Mouse (Mus musculus) thymus, postnatal 25 days (tissue): ENCODE measurements around the gene Dock9.

Experiments used
- DNase-seq: peaks from one replicate; pipeline ENCODE4 v3.0.0; 2022

The Dock9 gene

DNA sequence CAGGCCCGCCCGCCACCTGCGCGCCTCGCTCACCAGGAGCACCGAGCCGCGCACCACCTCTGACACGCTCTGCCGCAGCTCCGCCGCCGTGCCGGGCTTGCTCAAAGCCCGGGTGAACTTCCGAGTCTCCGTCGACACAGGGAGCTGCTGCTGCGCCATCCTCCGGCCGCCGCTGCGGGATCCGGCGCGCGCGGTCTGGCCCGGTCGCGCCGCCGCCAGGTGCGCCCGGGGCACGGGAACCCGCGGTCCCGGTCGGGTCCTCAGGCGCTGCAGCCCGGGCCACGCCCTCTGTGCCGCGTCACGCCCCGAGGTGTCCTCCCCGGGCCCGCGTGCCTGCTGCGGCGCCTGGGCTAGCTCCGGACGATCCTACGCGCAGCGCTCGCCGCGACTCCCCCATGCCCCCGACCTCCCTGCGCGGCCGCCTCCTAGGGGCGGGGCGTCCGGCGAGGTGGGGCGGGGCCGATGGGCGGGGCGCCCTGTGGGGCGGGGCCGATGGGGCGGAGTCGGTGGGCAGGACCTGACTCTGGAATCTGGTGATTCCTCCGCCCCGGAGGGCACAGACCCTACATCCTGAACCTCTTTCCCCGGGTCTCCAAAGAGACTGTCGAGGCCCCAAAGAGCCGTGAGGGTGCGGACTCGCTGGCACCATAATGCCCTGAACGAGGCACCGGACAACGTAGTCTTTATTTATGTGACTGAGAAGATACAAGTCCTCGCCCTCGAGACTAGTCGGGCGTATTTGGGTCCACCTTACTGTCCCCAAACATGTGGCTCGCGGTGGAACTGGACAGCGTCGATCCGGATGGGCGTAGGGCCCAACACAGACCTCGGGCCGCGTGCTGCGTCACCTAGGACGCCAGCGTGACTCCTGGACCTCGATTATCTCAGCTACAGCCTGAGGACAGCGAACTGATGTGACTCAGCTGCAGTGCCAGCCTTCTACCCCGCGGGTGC is at the start of gene Dock9:
Dock9 (minus strand) TSS at position 381 of the 954 bp plus-strand sequence.
- DNase-seq, result peak; percentile 89

DNA sequence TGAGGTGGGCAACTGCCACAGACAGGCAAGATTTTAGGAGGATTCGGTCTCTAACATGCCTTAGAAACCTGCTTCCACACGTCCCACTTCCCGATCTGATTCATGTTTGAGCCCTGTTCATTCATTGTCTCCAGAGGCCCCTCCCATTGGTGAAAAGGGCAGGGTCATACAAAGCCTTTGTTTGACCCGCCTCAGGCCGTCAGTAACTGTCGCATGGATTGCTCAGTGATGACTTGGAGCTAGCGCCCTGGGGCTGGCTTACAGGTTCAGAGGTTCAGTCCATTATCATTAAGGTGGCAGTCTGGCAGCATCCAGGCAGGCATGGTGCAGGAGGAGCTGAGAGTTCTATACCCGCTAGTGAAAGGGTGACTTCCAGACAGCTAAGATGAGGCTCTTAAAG is 46.8 kb upstream of the Dock9 start:
- no peak for DNase-seq

DNA sequence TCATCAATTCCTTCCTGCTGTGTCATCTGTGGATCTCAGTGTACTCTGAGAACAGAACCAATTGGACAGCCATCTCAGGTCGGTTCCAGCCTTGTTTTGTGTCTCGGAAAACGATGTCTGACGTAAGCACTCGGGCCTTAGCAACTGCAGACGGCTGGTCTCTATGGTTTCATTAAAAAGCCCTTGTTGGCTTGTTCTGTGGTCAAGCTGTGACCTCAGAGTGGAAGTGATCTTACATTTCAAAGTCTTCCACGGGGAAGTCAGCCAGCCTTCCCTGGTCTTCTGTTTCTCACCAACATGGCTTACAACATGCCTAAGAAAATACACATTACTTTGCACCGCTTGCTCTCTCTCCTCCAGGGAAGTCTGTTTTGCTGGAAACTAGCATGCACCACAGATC is 42.6 kb upstream of the Dock9 start:
- no peak for DNase-seq

DNA sequence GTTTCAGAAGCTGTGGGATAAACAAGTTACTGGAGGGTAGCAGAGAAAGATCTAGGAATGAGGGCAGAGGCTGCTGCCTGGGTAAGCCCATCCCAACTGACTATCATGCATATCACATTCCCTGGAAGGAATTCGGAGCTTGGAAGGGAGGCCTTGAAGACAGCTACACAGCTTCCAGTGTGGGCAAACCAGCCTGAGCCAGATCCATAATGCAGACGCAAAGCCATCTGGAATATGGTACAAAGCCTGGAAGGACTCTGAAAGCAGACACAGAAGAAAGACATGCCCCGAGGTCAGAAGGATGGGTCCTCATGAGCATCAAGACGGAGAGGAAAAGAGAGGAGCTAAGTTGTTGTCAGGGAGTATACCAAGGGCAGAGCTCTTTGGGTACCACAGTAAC is 40.5 kb upstream of the Dock9 start:
- DNase-seq, result no peak

DNA sequence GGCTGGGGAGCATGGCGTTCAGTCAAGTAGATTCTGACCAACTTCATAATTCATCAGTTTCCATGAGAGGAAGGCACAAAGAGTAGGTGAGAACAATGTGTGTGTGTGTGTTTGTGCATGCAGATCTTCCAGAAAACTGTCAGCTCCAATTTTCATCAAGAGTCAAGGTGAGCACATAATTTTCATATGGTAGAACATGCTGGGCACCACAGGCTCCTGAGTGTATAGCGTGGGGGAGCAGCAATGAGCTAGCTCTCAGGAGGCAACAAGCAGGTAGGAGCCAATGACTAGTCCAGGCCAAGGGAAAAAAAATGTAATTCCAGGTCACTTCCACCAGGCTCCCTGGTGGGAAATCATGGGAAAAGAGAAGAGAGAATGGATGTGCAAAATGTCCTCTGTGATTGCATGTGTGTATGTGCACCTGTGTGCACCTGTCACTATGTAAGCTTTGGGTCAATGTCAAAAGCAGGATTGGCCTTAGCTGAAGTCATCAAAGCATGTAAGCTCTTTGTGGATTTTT is 35.4 kb upstream of the Dock9 start:
- no peak for DNase-seq

DNA sequence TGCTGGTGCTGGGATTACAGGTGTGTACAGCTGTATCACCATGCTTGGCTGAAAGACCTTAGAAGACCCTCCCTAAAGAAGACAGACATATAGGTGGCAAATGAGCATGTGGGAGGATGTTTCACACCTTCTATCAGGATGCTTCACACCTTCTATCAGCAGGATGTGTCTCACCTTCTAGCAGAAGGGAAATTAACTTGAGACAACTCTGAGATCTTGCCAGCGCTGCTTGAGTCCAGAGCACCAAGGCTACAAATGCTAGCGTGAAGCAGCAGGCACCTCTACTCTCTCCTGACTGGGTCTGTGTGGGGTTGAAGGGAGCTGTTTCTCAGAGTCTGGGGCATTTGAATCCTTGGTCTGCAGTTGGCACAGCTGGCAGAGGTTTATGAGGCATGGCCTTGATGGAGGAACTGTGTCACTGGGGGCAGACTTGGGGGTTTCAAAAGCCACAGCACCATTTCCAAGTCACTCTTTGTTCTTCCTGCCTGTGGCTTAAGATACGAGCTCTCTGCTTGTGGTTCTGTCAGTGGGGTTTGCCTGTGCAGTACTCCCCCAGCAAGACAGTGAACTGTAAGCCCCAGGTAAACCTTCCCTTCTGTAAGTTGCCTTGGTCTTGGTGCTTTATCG is 32.3 kb upstream of the Dock9 start:
- DNase-seq, result peak; percentile 51

DNA sequence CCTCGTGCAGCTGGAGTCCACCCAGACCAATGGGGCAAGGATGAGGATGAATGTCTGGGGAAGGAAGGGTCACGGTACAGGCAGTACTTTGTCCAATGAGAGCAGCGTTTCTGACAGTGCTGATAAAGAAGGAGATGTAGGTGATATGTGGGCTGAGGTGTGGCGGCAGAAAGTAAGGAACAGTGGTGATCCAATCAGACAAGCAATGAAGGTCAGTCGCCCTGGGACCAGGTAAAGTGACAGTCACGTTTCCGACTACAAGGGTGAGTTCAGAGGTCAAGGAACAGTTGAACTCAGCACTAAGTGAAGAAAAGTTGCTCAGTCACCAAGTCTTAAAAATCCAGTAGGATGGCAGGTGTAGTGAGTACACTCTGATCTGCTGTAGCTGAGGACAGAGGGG is 29.5 kb upstream of the Dock9 start:
- no peak for DNase-seq

DNA sequence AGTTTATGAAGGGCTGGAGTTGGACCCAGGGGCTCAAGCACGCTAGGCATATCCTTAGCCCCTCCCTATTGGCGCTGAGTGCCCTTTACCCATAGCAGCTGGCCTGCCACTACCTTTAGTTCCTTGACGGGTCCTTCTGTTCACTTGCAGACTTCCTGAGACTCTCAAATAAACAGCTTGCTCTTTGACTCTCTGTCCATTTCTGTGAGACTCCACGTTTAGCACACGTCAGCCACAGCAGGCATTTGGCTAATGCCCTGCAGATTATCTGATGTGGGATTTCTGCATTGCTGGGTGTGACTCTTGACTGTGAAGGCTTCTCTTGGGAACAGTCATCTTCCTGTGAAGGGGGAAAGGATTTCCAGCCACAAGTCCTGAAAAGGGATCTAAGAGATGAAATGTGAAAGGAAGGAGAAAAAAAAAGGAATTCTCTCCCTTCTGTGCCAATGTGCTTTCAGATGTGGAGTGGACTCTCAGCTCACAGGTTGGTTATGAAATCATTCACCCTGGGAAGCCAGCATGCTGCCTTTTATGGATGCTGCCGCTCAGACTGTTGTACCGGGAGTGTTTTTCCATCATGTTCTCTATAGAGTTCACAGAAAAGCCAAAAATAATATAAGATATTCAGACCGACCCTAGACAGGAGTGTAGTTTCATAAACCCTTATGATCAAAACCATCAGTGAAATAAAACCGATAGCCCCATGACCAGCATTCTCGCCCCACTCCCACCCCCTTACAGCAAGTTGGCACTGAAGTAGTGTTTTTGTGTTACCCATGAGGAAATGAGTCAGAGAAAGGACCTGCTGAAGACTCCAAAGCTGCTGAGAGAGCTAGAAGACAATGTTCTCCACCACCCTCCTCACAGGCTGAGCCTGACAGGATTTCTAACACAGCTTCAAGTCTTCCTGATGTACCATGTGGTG is 28.1 kb upstream of the Dock9 start:
- no peak for DNase-seq

DNA sequence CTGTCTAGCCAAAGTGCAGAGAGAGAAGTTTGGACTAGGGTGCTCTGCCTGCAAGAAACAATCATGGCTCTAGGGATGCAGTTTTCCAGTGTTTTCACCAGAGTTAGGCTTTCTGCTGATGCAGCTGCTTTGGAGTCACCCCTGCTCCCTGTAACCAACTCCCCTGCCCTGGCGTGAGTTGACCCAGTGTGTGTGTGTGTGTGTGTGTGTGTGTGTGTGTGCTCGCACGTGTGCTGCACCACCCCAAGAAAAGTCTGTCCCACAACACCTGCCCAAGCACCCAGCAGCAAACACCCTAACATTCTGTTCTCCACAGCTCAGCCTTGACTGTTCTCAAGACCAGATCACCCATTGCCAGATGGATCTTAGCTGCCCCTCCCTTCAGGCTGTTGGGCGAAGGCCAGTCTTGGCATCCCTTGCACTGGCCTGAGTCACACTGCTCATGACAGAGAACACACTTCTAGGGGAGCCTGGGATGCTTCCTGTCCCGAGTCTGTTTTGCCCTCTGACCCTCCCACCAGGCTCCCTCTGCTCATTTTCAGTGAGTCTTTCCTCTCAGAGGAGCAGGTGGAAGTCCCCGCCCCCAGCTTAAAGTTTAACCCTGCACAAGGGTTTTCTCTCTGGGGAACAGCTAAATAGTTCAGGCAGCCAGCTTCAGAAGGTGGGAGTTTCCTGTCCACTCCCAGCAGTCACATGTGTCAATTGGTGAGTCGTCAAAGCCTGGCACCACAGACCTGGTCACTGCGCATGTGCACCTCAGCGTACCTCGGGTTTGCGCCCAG is 26.9 kb upstream of the Dock9 start:
- DNase-seq, result peak; percentile 23

DNA sequence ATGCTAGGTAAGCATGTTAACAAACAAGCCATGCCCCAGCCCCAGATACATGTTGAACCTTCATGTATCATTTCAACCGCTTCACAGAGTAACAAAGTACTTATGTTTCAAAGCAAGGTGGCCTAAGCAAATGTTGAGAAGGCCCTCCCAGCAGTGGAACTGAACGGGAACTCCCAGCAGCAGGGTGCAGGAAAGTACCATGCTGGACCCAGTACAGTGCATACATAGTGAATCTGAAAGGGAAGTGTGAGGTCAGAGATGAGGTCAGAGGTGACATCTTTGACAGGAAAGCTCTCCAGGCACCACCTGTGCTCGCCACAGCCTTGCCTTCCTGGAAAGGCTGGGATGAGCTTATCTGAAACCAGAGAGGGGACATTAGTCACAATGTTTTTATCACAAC is 25.4 kb upstream of the Dock9 start:
- no peak for DNase-seq

DNA sequence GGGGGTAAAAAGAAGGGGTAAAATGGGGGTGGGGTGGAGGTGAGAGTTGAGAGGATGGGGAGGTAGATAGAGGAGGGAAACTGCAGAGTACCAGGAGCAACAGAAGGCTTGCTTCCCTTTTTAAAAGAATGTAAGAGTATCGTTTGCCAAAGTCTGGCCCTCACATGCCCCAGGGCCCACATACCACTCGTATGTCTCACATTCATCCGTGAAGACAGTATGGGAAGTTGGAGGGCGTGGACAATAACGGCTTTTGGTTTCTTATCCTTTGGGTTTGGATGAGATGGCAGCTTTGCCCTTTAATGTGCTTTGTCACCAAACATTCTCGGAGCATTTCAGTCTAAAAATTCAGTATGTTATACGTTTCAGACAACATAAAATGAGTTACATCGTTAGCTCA is 24.9 kb upstream of the Dock9 start:
- DNase-seq, result no peak

DNA sequence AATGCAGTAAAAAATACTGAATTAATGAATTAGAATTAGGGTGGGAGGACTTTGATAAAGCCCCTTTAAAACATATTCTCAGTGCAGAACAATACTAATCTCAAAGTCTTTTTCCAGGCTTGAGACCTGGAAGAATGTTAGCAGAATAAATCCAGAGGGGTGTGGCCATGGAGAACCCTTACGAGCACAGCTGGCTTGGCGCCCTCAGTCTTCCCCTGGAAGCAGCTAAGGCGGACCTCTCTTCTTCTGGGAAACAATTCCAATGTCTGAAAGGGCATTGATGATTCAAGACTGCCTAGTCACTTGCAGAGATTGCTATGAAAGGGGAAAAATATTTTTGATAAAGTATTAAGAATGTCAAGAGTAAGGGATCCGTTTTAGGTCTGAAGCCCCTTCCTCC is 9.2 kb upstream of the Dock9 start:
- no peak for DNase-seq

DNA sequence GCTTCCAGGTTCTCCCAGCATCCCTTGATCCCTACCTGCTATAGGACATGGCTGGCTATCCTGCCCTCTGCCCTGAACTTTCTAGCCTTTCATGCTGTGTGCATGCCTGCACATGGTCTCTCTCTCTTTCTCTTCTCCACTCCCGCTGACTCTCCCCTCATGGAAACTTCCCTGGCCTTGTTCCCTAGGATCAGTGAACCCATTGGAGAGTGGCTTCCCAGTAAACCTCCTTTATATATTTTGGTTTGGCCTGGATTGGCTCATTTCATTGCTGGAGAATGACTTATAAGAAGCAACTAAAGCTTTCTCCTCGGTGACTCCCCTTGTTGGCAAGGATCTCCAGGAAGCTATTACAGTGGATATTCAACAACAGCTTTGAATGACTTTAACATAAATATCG is 8.7 kb upstream of the Dock9 start:
- no peak for DNase-seq

DNA sequence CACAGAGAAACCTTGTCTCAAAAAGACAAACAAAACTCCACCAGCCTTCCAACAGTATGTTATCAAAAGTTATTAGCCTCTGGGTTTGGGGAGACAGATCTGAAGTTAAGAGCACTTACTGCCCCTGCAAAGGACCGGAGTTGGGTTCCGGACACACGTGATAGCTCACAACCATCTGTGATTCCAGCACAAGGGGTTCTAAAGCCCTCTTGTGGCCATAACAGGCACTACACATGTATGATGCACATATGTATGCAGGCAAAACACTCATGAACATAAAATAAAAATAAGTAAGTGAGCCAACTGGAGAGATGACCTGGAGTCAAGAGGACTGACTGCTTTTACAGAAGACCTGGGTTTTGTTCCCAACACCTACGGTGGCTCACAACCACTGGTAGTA is 6.8 kb upstream of the Dock9 start:
- peak; percentile 42 for DNase-seq

DNA sequence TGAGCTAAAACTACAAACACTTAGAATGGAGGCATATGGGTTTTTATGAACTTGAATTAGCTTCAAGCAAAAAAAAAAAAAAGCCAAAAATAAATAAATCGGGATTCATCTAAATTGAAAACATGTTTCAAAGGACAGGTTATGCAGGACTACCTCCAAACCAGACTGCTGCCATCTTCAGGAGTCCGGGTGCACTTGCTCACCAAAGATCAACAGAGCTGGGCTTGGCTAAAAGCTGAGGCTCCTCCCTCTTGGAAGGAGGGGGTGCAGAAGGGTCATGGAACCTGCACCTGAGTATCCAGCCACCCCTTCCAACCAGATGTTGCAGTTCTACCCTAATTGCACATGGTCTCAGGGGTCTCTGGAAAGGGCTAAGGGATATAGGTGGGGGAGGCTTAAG is 3.3 kb upstream of the Dock9 start:
- DNase-seq, result peak; percentile 47

DNA sequence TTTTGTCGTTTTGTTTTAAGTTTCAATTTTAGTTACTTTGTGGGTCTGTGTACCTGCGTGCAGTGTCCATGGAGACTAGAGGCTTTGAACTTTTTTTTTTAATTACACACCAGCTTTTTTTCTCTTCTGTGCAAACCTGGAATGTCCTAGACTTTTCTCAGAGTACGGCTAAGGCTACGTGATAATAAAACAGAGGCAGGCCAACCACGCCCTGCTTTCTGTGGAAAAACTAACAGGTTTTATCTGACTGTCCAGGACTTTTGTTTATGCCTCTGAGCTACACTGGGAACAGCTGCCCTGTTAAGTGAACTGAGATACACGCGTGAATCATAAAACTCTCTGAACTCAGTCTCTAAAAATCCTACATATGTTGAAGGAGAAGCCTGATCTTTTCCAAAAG is 1.5 kb upstream of the Dock9 start:
- DNase-seq, result no peak

DNA sequence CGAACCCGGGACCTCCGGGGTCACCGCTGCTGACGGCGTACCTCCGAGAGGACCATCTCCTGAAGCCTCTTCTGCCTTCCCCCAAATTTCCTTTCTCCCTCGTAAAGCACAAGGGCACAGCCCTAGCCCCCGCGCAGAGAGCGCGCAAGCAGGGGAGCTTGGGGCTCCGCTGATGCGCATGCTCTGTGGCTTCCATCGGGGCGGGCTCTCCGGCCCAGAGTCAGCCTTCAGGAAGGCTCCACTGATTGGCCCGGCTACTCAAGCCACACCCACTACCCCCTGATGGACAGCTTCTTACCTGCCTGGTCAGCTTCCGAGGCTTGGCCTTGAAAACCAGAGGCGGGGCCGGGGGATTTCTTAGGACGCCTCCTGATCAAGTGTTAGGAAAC is 768 bp upstream of the Dock9 start:
- DNase-seq, result peak; percentile 86

DNA sequence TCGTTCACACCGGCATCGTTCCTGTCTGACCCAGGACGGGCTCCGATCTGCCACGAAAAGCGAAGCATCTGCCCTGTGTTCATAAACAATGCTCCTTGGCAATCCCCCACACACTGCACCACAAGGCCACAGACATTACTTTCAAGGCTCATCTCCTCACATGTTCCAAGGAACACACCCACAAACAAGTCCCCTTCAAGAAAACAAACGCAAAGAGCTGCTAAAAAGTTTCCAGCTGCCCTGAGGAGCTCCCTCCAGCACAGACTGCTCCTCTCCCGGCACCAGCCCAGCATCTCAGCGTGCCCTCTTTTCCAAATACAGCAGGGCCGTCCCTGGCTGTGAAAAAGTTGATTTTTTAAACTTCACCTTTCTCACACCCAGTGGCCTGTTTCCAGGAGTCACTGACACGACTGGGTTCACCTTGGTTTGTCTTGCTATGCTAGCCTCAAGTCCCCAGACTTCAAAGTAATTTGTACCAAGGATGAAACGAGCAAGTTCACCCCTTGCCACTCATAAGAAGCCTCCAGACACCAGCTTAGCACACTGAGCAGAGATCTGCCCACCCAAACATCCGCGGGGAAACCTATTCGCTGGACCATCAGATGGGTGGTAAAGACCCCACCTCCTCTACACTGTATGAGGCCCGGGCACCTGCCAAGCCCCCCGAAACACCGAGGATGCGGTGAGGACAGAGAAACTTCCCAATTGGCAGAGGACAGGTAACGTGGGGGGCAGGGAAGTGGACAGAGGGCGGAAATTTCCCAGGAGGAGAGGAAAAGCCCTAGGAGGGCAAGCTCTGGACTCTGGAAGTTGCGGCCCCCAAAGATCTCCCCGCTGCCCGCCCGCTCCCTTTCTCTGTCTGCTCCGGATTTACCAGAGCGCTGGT is 823 bp downstream of the Dock9 start:
- peak; percentile 6 for DNase-seq

DNA sequence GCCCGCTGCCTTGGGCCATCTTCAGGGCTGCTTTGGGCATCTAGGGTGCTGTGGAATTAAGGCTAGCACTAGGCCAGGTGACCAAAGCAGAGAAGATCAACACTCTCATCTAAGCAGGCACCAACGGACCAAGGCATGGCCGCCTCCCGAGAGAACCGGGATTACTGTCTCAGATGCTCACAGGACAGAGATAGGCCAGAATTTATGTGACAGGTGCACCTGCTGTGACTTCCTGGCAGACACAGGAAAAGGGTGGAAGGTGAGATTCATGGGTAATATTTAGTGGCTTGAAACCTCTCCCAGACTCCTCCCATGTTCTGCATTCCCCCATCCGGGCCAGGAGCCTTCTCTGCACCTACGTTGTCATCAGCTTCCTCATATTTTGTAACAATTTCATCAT is 2.1 kb downstream of the Dock9 start:
- DNase-seq, result no peak

DNA sequence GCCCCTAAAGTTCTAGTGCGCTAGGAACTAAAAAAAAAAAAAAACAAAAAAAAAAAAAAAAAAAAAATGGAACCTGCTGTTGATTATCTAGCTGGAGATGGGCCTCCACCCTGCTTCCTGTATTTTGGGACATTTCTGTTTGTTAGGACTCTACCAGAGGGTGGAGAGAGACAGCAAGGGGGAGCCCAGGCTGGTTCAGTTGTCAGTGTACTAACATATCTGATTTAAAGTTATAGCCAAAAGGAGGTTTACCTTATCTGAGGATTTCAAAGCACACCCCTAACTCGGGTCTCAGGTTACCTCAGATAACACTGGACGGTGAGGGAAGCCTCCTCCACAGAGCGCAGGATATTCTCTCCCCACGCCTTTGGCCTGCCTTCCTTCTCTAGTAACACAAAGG is 4.0 kb downstream of the Dock9 start:
- DNase-seq, result no peak

DNA sequence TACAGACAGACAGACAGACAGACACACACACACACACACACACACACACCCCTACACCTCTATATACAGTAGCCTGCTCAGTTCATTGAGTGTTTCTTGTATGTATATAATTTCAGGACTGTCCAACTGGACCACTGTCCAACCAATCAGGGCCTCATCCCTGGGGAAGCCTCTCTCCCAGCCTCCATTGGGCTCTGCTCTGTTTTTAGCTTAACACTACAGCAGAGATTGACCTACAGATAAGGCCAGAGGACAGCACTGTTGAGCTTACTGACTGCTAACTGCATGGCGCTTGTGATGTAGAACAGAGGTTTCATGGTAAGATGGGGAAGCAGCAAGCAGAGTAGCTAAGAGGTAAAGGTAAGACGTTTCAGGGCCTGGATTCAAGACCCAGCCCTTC is 5.7 kb downstream of the Dock9 start:
- DNase-seq, result no peak
